Mouse (Mus musculus) yolk sac, embryonic 10.5 days (tissue): ENCODE measurements around the gene Col8a2.

Source experiments
- DNase-seq: peaks from one replicate; pipeline ENCODE4 v3.0.0-alpha.2; 2017; ENCODE audit warnings: low spot score

Gene Col8a2

GRCm38 (mm10) chr4:126260520-126261201 is 25.9 kb upstream of the Col8a2 start:
- DNase-seq = peak; percentile 77

- no peak for DNase-seq
These were observed 25.3 kb upstream of the Col8a2 start for GRCm38 (mm10) chr4:126261266-126261665.

- DNase-seq = no peak
These were observed 24.9 kb upstream of the Col8a2 start for GRCm38 (mm10) chr4:126261675-126262074.

- peak; percentile 97 for DNase-seq
These were observed 24.3 kb upstream of the Col8a2 start, which contains the start of gene Trappc3 for GRCm38 (mm10) chr4:126262119-126262807. TSS of gene Trappc3 (plus strand) at chr4:126262325.

GRCm38 (mm10) chr4:126269292-126269691 is 17.3 kb upstream of the Col8a2 start:
- no peak for DNase-seq

GRCm38 (mm10) chr4:126273753-126274152 is 12.8 kb upstream of the Col8a2 start:
- DNase-seq = no peak

GRCm38 (mm10) chr4:126275081-126275480 is 11.5 kb upstream of the Col8a2 start:
- DNase-seq = no peak

GRCm38 (mm10) chr4:126275681-126276131 is 10.9 kb upstream of the Col8a2 start:
- no peak for DNase-seq

GRCm38 (mm10) chr4:126277906-126278564 is 8.6 kb upstream of the Col8a2 start:
- DNase-seq = peak; percentile 37

GRCm38 (mm10) chr4:126278565-126278915 is 8.1 kb upstream of the Col8a2 start:
- DNase-seq = no peak

- DNase-seq = no peak
These were observed 7.6 kb upstream of the Col8a2 start for GRCm38 (mm10) chr4:126278961-126279360.

- no peak for DNase-seq
These were observed 4.9 kb upstream of the Col8a2 start for GRCm38 (mm10) chr4:126281706-126282105.

GRCm38 (mm10) chr4:126283582-126283981 is 3.0 kb upstream of the Col8a2 start:
- no peak for DNase-seq

- no peak for DNase-seq
These were observed 856 bp downstream of the Col8a2 start for GRCm38 (mm10) chr4:126287302-126287995.

- no peak for DNase-seq
These were observed 1.6 kb downstream of the Col8a2 start for GRCm38 (mm10) chr4:126288085-126288666.

GRCm38 (mm10) chr4:126290314-126290713 is 3.7 kb downstream of the Col8a2 start:
- no peak for DNase-seq

- DNase-seq = no peak
These were observed 4.6 kb downstream of the Col8a2 start for GRCm38 (mm10) chr4:126291196-126291595.

- no peak for DNase-seq
These were observed 8.6 kb downstream of the Col8a2 start for GRCm38 (mm10) chr4:126295152-126295551.

- no peak for DNase-seq
These were observed 9.3 kb downstream of the Col8a2 start for GRCm38 (mm10) chr4:126295937-126296336.

- no peak for DNase-seq
These were observed 10.1 kb downstream of the Col8a2 start for GRCm38 (mm10) chr4:126296617-126297101.

GRCm38 (mm10) chr4:126300916-126301583 is 14.5 kb downstream of the Col8a2 start:
- DNase-seq = no peak
